Mouse (Mus musculus) embryonic facial prominence, embryonic 11.5 days (tissue): ENCODE measurements around the gene Igtp. TPM values are rescaled to one million over a fixed set of nuclear protein-coding genes. Genes with fewer than 3 reads are reported as not detected.
"Not testable (repeated sequence)": the region's sequence is repeated elsewhere in the genome, so short reads cannot be mapped to it uniquely, and the experiment has no call there.

Experiments used
- ATAC-seq: fragments of 200-750 bp; cut with Nextera tagmentation; replicated peaks from 2 replicates; pipeline ENCODE4 v1.8.0; 2017; ENCODE audit warnings: low read depth; ENCODE audit not compliant: insufficient number of reproducible peaks, low FRiP score, low TSS enrichment
- DNase-seq: peaks from one replicate; pipeline ENCODE4 v3.0.0-alpha.2; 2015; ENCODE audit warnings: low spot score
- H3K27ac ChIP-seq: fragments of 300-500 bp; sonication (generic); replicated peaks from 2 replicates; pipeline ENCODE4 v1.5.1; 2014; ENCODE audit warnings: mild to moderate bottlenecking, low read depth, low read length, control low read depth
- H3K27me3 ChIP-seq: fragments of 300-500 bp; sonication (generic); 2 replicates; pipeline ENCODE4 v1.6.1; 2014; ENCODE audit warnings: mild to moderate bottlenecking, low read length, moderate library complexity, mixed read lengths; ENCODE audit not compliant: control insufficient read depth, insufficient read depth
- H3K36me3 ChIP-seq: fragments of 300-500 bp; sonication (generic); replicated peaks from 2 replicates; pipeline ENCODE4 v1.6.1; 2014; ENCODE audit warnings: low read depth, mild to moderate bottlenecking, low read length, moderate library complexity, mixed read lengths; ENCODE audit not compliant: control insufficient read depth, insufficient read depth
- H3K4me1 ChIP-seq: fragments of 300-500 bp; sonication (generic); 2 replicates; pipeline ENCODE4 v1.6.1; 2014; ENCODE audit warnings: low read length, mixed read lengths; ENCODE audit not compliant: control insufficient read depth, insufficient read depth
- H3K4me2 ChIP-seq: fragments of 300-500 bp; sonication (generic); 2 replicates; pipeline ENCODE4 v1.6.1; 2014; ENCODE audit warnings: low read depth, mild to moderate bottlenecking, control low read depth, low read length, moderate library complexity
- H3K4me3 ChIP-seq: fragments of 300-500 bp; sonication (generic); 2 replicates; pipeline ENCODE4 v1.5.1; 2014; ENCODE audit warnings: low read depth, low read length, control low read depth
- H3K9ac ChIP-seq: fragments of 300-500 bp; sonication (generic); replicated peaks from 2 replicates; pipeline ENCODE4 v1.6.1; 2014; ENCODE audit warnings: mild to moderate bottlenecking, control low read depth, low read length
- H3K9me3 ChIP-seq: fragments of 300-500 bp; sonication (generic); replicated peaks from 2 replicates; pipeline ENCODE4 v1.6.1; 2016; ENCODE audit warnings: mild to moderate bottlenecking, low read length, inconsistent platforms, mixed read lengths; ENCODE audit not compliant: control insufficient read depth
- WGBS: fragments of 180-500 bp; shearing (Covaris S2); extraction: QIAGEN DNeasy Blood & Tissue Kit; methylation state at CpG from one replicate; pipeline ENCODE4 v1.1.7; 2014; 5-methylcytosine and 5-hydroxymethylcytosine counted together
- polyA plus RNA-seq: library from polyadenylated mRNA; unstranded; fragments of >200 nt; fragmentation: Nextera tagmentation; extraction: Ambion mirVana; gene quantifications from 2 replicates; pipeline ENCODE4 v1.2.1, GENCODE M21; 2014

The Igtp gene
- polyA plus RNA-seq, 1 experiment from 2014 or later: 2.5 TPM

- WGBS: under 1% methylated on average over 34 of the region's 34 CpGs
- ATAC-seq (peak; percentile 63), DNase-seq (peak; percentile 99)
- Histone ChIP-seq H3K9me3 (no peaks in the 10 kb centered on the region), H3K9ac (peak within 1 kb of the TSS; percentile 83), H3K4me3 (peak within 1 kb of the TSS; percentile 71), H3K27me3 (no peaks in the 10 kb centered on the region), H3K4me2 (peak within 1 kb of the TSS; percentile 72), H3K27ac (no peak within 1 kb of the TSS; the same call in 1 of the 2 replicates), H3K36me3 (no peaks in the 10 kb centered on the region; the same call in 1 of the 2 replicates), H3K4me1 (no peaks in the 10 kb centered on the region)
Measured at GRCm38 (mm10) chr11:58171459-58172091, 27.8 kb upstream of the Igtp start, which contains the start of gene Mrpl22. TSS of gene Mrpl22 (plus strand) at chr11:58171661.

DNA sequence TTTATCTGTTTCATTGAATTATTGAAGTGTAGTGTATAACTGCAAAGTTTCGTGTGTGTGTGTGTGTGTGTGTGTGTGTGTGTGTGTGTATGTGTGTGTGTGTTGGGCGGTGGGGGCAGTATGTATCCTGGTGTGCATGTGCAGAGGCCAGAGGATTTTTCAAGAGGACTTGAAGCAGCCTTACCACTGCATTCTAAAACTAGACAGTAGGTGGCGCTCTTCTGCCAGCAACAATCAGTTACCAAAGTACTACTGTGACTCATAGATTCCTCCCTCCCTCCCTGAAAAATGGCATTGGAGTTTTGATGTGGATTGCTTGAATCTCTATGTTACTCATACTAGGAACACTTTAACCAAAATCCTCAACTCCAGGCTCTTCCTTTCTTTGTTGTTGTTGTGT lies 19.8 kb upstream of the Igtp start:
- Histone ChIP-seq H3K4me3 (no peak overlapping the region), H3K9me3 (no peaks in the 10 kb centered on the region), H3K9ac (no peak overlapping the region), H3K27ac (no peak overlapping the region), H3K4me2 (no peak overlapping the region), H3K27me3 (no peaks in the 10 kb centered on the region), H3K36me3 (peaks cover 4% of the 10 kb centered on the region; the same call in 1 of the 2 replicates), H3K4me1 (no peaks in the 10 kb centered on the region)
- 31% methylated on average over 3 of the region's 3 CpGs for WGBS
- peak; percentile 29; the same call in 1 of the 2 replicates for ATAC-seq
- peak; percentile 88 for DNase-seq

DNA sequence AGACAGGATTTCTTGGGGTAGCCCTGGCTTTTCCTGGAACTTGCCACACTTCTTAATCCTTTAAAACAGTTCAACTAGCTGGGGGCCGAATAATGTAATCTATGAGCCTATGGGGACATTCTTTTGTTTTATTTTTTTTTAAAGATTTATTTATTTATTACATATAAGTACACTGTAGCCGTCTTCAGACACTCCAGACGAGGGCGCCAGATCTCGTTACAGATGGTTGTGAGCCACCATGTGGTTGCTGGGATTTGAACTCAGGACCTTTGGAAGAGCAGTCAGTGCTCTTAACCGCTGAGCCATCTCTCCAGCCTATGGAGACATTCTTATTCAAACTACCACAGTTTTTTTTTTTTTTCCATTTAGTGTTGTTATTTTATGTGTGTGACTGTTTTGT lies 19.4 kb upstream of the Igtp start:
- not testable (repeated sequence) for H3K4me3 ChIP-seq, H3K9me3 ChIP-seq, H3K4me2 ChIP-seq, ATAC-seq, H3K9ac ChIP-seq, DNase-seq, H3K27ac ChIP-seq, H3K36me3 ChIP-seq, H3K4me1 ChIP-seq, H3K27me3 ChIP-seq
- WGBS: 94% methylated on average over 6 of the region's 6 CpGs

GRCm38 (mm10) chr11:58180756-58181155 lies 18.6 kb upstream of the Igtp start:
- Histone ChIP-seq H3K27ac (no peak overlapping the region), H3K9ac (no peak overlapping the region), H3K27me3 (no peaks in the 10 kb centered on the region), H3K4me3 (no peak overlapping the region), H3K4me2 (no peak overlapping the region), H3K4me1 (no peaks in the 10 kb centered on the region), H3K36me3 (peaks cover 4% of the 10 kb centered on the region; the same call in 1 of the 2 replicates), H3K9me3 (no peaks in the 10 kb centered on the region)
- DNase-seq: no peak
- 91% methylated on average over 7 of the region's 7 CpGs for WGBS
- no peak for ATAC-seq

GRCm38 (mm10) chr11:58183579-58183978 lies 15.8 kb upstream of the Igtp start:
- DNase-seq (no peak), ATAC-seq (no peak)
- no peak overlapping the region for H3K4me3 ChIP-seq
- no peaks in the 10 kb centered on the region for H3K4me1 ChIP-seq
- no peaks in the 10 kb centered on the region for H3K36me3 ChIP-seq
- no peak overlapping the region for H3K27ac ChIP-seq
- no peak overlapping the region for H3K9ac ChIP-seq
- H3K27me3 ChIP-seq: no peaks in the 10 kb centered on the region
- WGBS: 93% methylated on average over 3 of the region's 3 CpGs
- H3K4me2 ChIP-seq: no peak overlapping the region
- no peaks in the 10 kb centered on the region for H3K9me3 ChIP-seq

GRCm38 (mm10) chr11:58189675-58190074 lies 9.7 kb upstream of the Igtp start:
- Histone ChIP-seq H3K4me2 (no peak overlapping the region), H3K9ac (no peak overlapping the region), H3K4me1 (no peaks in the 10 kb centered on the region), H3K27me3 (no peaks in the 10 kb centered on the region), H3K9me3 (no peaks in the 10 kb centered on the region), H3K36me3 (no peaks in the 10 kb centered on the region), H3K27ac (no peak overlapping the region), H3K4me3 (no peak overlapping the region)
- ATAC-seq (no peak), DNase-seq (no peak)
- 96% methylated on average over 6 of the region's 6 CpGs for WGBS

- H3K27me3 ChIP-seq: no peaks in the 10 kb centered on the region
- ATAC-seq (no peak), DNase-seq (no peak)
- H3K4me1 ChIP-seq: no peaks in the 10 kb centered on the region
- H3K4me3 ChIP-seq: no peak overlapping the region
- H3K4me2 ChIP-seq: no peak overlapping the region
- H3K9ac ChIP-seq: no peak overlapping the region
- H3K27ac ChIP-seq: no peak overlapping the region
- no peaks in the 10 kb centered on the region for H3K9me3 ChIP-seq
- WGBS: 75% methylated on average over 3 of the region's 3 CpGs
- no peaks in the 10 kb centered on the region for H3K36me3 ChIP-seq
Measured at GRCm38 (mm10) chr11:58193326-58193725, 6.0 kb upstream of the Igtp start.

- DNase-seq (no peak), ATAC-seq (no peak)
- H3K9ac ChIP-seq: no peak overlapping the region
- H3K27ac ChIP-seq: no peak overlapping the region
- H3K27me3 ChIP-seq: no peaks in the 10 kb centered on the region
- no peaks in the 10 kb centered on the region for H3K36me3 ChIP-seq
- WGBS: 42% methylated on average over 4 of the region's 4 CpGs
- H3K9me3 ChIP-seq: no peaks in the 10 kb centered on the region
- H3K4me2 ChIP-seq: no peak overlapping the region
- no peaks in the 10 kb centered on the region for H3K4me1 ChIP-seq
- H3K4me3 ChIP-seq: no peak overlapping the region
Measured at GRCm38 (mm10) chr11:58193860-58194520, 5.4 kb upstream of the Igtp start.
